Mouse (Mus musculus): ENCODE data around the gene Cox5b. TPM values are rescaled to one million over a fixed set of nuclear protein-coding genes. Genes with fewer than 3 reads are reported as not detected.

Gene Cox5b
- polyA plus RNA-seq, 1 experiment, result 160 TPM

DNA sequence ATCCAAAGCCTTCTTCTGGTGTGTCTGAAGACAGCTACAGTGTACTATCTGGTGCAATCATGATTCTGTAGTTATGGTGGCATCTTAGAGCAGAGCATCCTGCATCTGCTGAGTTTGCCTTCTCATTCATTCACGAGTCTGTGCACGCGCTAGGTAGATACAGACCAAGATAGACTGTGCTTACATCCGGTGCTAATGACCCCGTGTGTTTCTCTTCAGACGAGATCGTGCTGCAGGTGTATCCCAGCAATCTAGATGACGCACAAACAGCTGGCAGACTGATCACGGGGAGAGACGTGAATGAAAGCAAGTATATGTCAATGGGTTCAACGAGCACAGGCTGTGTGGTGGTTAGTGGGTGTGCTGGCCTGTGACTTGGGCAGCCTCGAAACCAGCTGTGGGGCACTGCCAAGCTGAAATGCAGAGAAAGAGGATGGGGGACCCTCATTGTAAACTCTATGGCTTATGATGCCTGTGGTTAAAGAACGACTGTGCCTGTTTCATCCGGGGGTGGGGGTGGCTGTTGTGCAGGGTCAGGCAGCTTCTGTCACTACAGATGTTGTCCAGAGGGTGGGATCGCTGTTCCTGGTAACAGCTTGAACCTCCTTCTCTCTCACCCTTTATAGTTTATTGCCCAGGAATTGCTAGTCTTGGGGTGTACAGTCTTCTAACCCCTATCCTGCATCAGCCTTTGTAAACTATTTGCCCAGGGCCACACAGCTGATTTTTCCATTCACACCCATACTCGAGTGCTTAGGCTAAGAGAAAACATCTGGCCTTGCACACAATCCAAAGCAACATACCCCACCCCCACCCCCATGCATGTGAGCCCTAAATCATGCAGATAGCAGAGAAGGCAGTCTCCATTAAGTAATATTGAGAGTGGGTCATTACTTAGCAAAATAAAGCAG lies 32.2 kb downstream of the Cox5b start:
- DNase-seq (ENCODE audit: low read depth in 1 of 2, low spot score in 2 of 2), result peak in 1 of 2 experiments; percentile 19
- no peak overlapping the region for H3K27ac ChIP-seq (ENCODE audit: insufficient read depth, low read length)
- TF ChIP-seq POLR2A (IDR thresholded peaks at IDR 0.05; ENCODE audit: low read depth, low read length) (no peak), CTCF (IDR thresholded peaks at IDR 0.05; ENCODE audit: extremely low read depth, insufficient read depth, insufficient read length, insufficient replicate concordance) (no peak)
- 0 out of 2 replicates have a peak, but pooled peaks cover 3% of the 10 kb centered on the region for H3K4me1 ChIP-seq (ENCODE audit: control insufficient read depth, insufficient read depth, insufficient read length)
- H3K36me3 ChIP-seq (ENCODE audit: control insufficient read depth, insufficient read depth, low read length), result no peaks in the 10 kb centered on the region
- no peaks in the 10 kb centered on the region for H3K27me3 ChIP-seq (ENCODE audit: control insufficient read depth, insufficient read depth, low read length)
- 66% methylated on average over 16 of the region's 16 CpGs for WGBS
- H3K4me3 ChIP-seq (ENCODE audit: extremely low read depth, insufficient read depth, insufficient read length), result no peak overlapping the region

DNA sequence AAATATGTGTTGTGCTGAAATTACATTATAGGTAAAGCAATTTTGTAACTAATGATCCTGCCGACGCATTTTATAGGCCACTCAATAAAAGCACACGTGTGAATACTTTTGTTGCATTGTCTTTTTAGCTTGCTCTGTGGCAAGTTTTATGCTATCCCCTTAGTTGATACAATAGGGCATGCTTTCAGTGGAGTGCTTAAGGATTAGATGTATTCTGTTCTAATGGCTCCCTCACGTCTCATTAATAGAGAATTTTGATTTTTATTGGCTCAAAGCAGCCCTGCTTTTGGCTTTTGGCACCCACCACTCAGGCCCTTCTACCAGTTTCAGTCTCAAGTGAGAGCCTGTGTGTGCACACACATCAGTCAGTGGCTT lies 32.8 kb downstream of the Cox5b start:
- Histone ChIP-seq H3K4me3 (ENCODE audit: extremely low read depth, insufficient read depth, insufficient read length) (no peak overlapping the region), H3K27ac (ENCODE audit: insufficient read depth, low read length) (no peak overlapping the region), H3K4me1 (ENCODE audit: control insufficient read depth, insufficient read depth, insufficient read length) (0 out of 2 replicates have a peak, but pooled peaks cover 3% of the 10 kb centered on the region), H3K27me3 (ENCODE audit: control insufficient read depth, insufficient read depth, low read length) (no peaks in the 10 kb centered on the region), H3K36me3 (ENCODE audit: control insufficient read depth, insufficient read depth, low read length) (no peaks in the 10 kb centered on the region)
- DNase-seq (ENCODE audit: low read depth in 1 of 2, low spot score in 2 of 2), result no peak
- TF ChIP-seq CTCF (IDR thresholded peaks at IDR 0.05; ENCODE audit: extremely low read depth, insufficient read depth, insufficient read length, insufficient replicate concordance), result no peak
- no peak for TF ChIP-seq POLR2A (IDR thresholded peaks at IDR 0.05; ENCODE audit: low read depth, low read length)
- 93% methylated on average over 4 of the region's 4 CpGs for WGBS

DNA sequence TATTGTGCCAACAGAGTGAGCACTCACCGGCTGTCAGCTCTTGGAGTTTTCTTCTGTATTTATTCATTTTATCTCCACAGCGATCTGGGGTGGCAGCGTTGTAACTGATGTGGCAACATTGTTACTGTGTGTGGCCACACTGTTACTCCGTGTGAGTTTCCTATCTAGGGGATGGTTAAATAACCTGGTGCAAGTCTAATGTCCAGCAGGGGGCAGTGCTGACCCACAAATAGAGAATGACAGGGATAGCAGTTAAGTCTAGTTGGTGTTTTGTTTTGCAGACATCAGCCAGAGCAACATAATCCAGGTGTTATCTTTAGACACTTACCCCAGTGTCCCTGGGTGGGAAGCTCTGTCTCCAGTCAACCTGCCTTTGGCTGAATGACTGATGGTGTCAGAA lies 46.1 kb downstream of the Cox5b start:
- H3K4me3 ChIP-seq (ENCODE audit: extremely low read depth, insufficient read depth, insufficient read length), result no peak overlapping the region
- WGBS, result 5% methylated on average over 4 of the region's 4 CpGs
- H3K27ac ChIP-seq (ENCODE audit: insufficient read depth, low read length), result no peak overlapping the region
- peak; percentile 68 to 77 for DNase-seq (ENCODE audit: low read depth in 1 of 2, low spot score in 2 of 2)
- H3K27me3 ChIP-seq (ENCODE audit: control insufficient read depth, insufficient read depth, low read length), result no peaks in the 10 kb centered on the region
- H3K36me3 ChIP-seq (ENCODE audit: control insufficient read depth, insufficient read depth, low read length), result no peaks in the 10 kb centered on the region
- H3K4me1 ChIP-seq (ENCODE audit: control insufficient read depth, insufficient read depth, insufficient read length), result no peaks in the 10 kb centered on the region
- TF ChIP-seq POLR2A (IDR thresholded peaks at IDR 0.05; ENCODE audit: low read depth, low read length) (no peak), CTCF (IDR thresholded peaks at IDR 0.05; ENCODE audit: extremely low read depth, insufficient read depth, insufficient read length, insufficient replicate concordance) (peak; percentile 40; the same call in 1 of the 2 replicates)

DNA sequence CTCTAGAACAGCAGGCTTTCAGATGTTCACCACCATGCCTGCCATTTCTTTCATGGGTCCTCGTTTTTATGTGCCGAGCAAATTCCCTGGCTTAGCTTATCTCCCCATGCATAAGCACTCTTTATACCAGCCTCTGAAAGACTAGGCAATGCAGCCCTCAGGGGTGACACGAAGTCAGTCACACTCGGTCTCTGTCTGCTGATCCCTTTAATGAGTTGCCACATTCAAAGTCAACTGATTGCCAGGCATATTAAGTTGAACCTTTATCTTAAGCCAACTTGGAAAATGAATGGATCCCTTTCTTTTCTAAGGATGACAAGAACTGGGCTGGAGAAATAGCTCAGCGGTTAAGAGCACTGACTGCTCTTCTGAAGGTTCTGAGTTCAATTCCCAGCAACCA lies 48.0 kb downstream of the Cox5b start:
- no peaks in the 10 kb centered on the region for H3K36me3 ChIP-seq (ENCODE audit: control insufficient read depth, insufficient read depth, low read length)
- 89% methylated on average over 5 of the region's 5 CpGs for WGBS
- no peaks in the 10 kb centered on the region for H3K4me1 ChIP-seq (ENCODE audit: control insufficient read depth, insufficient read depth, insufficient read length)
- no peak overlapping the region for H3K27ac ChIP-seq (ENCODE audit: insufficient read depth, low read length)
- TF ChIP-seq POLR2A (IDR thresholded peaks at IDR 0.05; ENCODE audit: low read depth, low read length) (no peak), CTCF (IDR thresholded peaks at IDR 0.05; ENCODE audit: extremely low read depth, insufficient read depth, insufficient read length, insufficient replicate concordance) (no peak)
- no peak for DNase-seq (ENCODE audit: low read depth in 1 of 2, low spot score in 2 of 2)
- H3K4me3 ChIP-seq (ENCODE audit: extremely low read depth, insufficient read depth, insufficient read length), result no peak overlapping the region
- H3K27me3 ChIP-seq (ENCODE audit: control insufficient read depth, insufficient read depth, low read length), result no peaks in the 10 kb centered on the region

DNA sequence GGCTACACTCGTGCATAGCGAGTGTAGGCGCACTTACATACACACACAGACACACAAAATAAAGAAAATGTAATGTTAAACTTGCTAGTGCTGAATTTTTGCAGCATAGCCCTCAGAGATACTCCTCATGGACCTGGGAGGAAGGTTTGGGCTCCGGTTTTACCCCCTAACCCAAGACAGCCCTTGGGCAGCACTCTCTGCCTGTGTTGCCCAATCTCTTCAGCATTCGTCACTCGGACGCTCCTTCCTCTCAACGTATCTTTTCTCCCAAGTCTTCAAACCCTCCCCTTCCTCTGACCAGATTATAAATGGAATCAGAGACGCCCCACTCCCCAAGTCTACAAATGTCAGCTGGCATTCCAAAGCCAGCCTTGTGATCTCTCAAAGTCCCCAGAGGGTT lies 51.8 kb downstream of the Cox5b start:
- no peak overlapping the region for H3K4me3 ChIP-seq (ENCODE audit: extremely low read depth, insufficient read depth, insufficient read length)
- H3K4me1 ChIP-seq (ENCODE audit: control insufficient read depth, insufficient read depth, insufficient read length), result no peaks in the 10 kb centered on the region
- no peak overlapping the region for H3K27ac ChIP-seq (ENCODE audit: insufficient read depth, low read length)
- DNase-seq (ENCODE audit: low read depth in 1 of 2, low spot score in 2 of 2), result no peak
- no peaks in the 10 kb centered on the region for H3K27me3 ChIP-seq (ENCODE audit: control insufficient read depth, insufficient read depth, low read length)
- no peaks in the 10 kb centered on the region for H3K36me3 ChIP-seq (ENCODE audit: control insufficient read depth, insufficient read depth, low read length)
- 85% methylated on average over 9 of the region's 9 CpGs for WGBS
- TF ChIP-seq POLR2A (IDR thresholded peaks at IDR 0.05; ENCODE audit: low read depth, low read length), result no peak
- no peak for TF ChIP-seq CTCF (IDR thresholded peaks at IDR 0.05; ENCODE audit: extremely low read depth, insufficient read depth, insufficient read length, insufficient replicate concordance)

Other genes with a start within 250 kb of the Cox5b start
- 8.9 and 11.6 TPM in 2 replicates for gene Lman2l, start 246.2 kb upstream of the Cox5b start, polyA plus RNA-seq (2012; rRNA removed)
- 5.6 and 5.7 TPM in 2 replicates for gene Cnnm4, start 219.8 kb upstream of the Cox5b start, polyA plus RNA-seq (2012; rRNA removed)
- 18.4 and 24.1 TPM in 2 replicates for gene Cnnm3, start 179.6 kb upstream of the Cox5b start, polyA plus RNA-seq (2012; rRNA removed)
- 16.6 and 17.7 TPM in 2 replicates for gene Ankrd23, start 154.6 kb upstream of the Cox5b start, polyA plus RNA-seq (2012; rRNA removed)
- not detected in 2 replicates for gene Gm42417, start 152.0 kb upstream of the Cox5b start, polyA plus RNA-seq (2012; rRNA removed)
- gene Ankrd39, start 144.0 kb upstream of the Cox5b start, polyA plus RNA-seq (2012; rRNA removed), result 22.2 and 26.0 TPM in 2 replicates
- 8.5 and 9.5 TPM in 2 replicates for gene Sema4c, start 133.1 kb upstream of the Cox5b start, polyA plus RNA-seq (2012; rRNA removed)
- 0.87 and 1.1 TPM in 2 replicates for gene Fam178b, start 8.3 kb upstream of the Cox5b start, polyA plus RNA-seq (2012; rRNA removed)
- gene 4933424G06Rik, start 18.7 kb downstream of the Cox5b start, polyA plus RNA-seq (2012; rRNA removed), result not detected in 2 replicates
- 76.6 and 85.5 TPM in 2 replicates for gene Actr1b, start 23.0 kb downstream of the Cox5b start, polyA plus RNA-seq (2012; rRNA removed)
- gene Zap70, start 70.3 kb downstream of the Cox5b start, polyA plus RNA-seq (2012; rRNA removed), result 40.5 and 59.0 TPM in 2 replicates